Mouse (Mus musculus) midbrain, embryonic 13.5 days (tissue): Measurements from ENCODE around the gene Gm49601. TPM values are rescaled to one million over a fixed set of nuclear protein-coding genes. Genes with fewer than 3 reads are reported as not detected.

ENCODE experiments used
- polyA plus RNA-seq: library from polyadenylated mRNA; unstranded; fragments of >200 nt; fragmentation: Nextera tagmentation; extraction: Ambion mirVana; gene quantifications from 2 replicates; pipeline ENCODE4 v1.2.1, GENCODE M21; 2015

Gene Gm49601
- polyA plus RNA-seq, 1 experiment from 2014 or later = 18.3 TPM

Other genes starting within 250 kb of the Gm49601 start
- gene Txnrd2, start 200.0 kb downstream of the Gm49601 start, polyA plus RNA-seq = 25.9 and 28.6 TPM in 2 replicates
- gene Comt, start 199.6 kb downstream of the Gm49601 start, polyA plus RNA-seq = 75.7 and 78.8 TPM in 2 replicates
- 12.9 and 16.0 TPM in 2 replicates for gene Gnb1l, start 127.7 kb downstream of the Gm49601 start, polyA plus RNA-seq
- 3.9 and 4.5 TPM in 2 replicates for gene Rtl10, start 127.5 kb downstream of the Gm49601 start, polyA plus RNA-seq
- gene Tbx1, start 35.8 kb downstream of the Gm49601 start, polyA plus RNA-seq = 0.34 and 0.71 TPM in 2 replicates
- gene Gp1bb, start 4.0 kb downstream of the Gm49601 start, polyA plus RNA-seq = 8.2 and 10.5 TPM in 2 replicates
- 149 and 151 TPM in 2 replicates for gene Sept5, start 3.5 kb upstream of the Gm49601 start, polyA plus RNA-seq
- 59.1 and 68.2 TPM in 2 replicates for gene Cldn5, start 150.4 kb upstream of the Gm49601 start, polyA plus RNA-seq
- 112 and 121 TPM in 2 replicates for gene Ufd1, start 185.4 kb upstream of the Gm49601 start, polyA plus RNA-seq
- gene Cdc45, start 185.6 kb upstream of the Gm49601 start, polyA plus RNA-seq = 17.4 and 18.5 TPM in 2 replicates
- 35.5 and 38.4 TPM in 2 replicates for gene 2510002D24Rik, start 210.2 kb upstream of the Gm49601 start, polyA plus RNA-seq
- gene Gm28539, start 210.2 kb upstream of the Gm49601 start, polyA plus RNA-seq = 0.23 TPM in 1 of 2 replicates, not detected in the other